Mouse (Mus musculus): ENCODE measurements around the gene Hist1h2ah. TPM values are rescaled to one million over a fixed set of nuclear protein-coding genes. Genes with fewer than 3 reads are reported as not detected.

Hist1h2ah gene
- polyA plus RNA-seq, 1 experiment from 2014 or later = 6.8 TPM

DNA sequence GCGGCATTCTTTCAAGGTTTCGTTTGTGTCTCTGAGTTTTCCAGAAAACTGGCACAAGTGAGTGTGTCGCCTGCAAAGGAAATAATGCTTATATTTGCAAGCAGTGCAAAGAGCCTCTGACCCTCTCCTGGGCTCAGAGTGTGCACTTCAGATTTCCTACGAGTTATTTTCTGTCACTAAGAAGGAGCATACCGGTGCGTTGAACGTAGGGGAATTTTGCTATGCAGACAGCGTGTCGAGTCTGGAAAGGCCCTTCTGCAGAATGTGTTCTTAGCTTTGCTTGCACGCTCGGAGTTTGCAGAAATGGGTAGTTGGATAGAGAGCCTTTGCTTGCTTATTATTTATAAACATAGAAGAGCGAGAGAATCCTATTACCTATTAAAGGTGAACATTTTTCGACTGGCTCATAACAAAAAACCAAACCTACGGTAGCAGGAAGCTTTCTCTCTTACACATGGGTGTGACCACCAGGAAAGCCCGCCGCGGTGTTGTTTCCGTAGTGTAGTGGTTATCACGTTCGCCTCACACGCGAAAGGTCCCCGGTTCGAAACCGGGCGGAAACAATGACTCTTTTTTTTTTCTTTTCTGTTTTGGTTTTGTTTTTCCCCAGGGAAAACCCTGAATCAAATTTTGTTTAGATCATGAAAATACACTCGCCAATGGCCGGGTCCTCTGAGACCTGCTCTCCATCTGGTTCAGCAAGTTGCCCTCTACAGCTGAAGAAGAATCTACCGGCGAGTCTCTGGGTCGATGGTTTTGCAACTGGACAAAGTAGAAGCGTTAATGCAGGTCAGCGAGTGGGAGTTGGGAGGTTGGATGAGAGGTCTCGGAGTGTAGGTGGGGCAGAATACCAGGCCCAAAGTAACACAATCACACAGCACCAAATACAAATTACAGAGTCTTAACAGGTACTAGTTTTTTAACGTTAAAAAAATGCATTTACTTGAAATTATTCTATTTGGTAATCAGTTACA lies 9.0 kb downstream of the Hist1h2ah start:
- H3K27ac ChIP-seq (replicated peaks in 1 of 2; ENCODE audit: control insufficient read depth in 1 of 2, insufficient read depth in 1 of 2, low read depth in 2 of 2, low read length in 2 of 2) = peak overlapping the region; percentile 5 to 15; a peak in 2 of 4 replicates
- peak overlapping the region; percentile 64 for H3K4me2 ChIP-seq (ENCODE audit: low read length)
- WGBS = 2% methylated on average over 35 of the region's 35 CpGs
- ATAC-seq (ENCODE audit: insufficient number of reproducible peaks, insufficient read depth, low FRiP score, low read depth) = no peak
- H3K4me3 ChIP-seq (ENCODE audit: control insufficient read depth in 1 of 2, insufficient read depth in 1 of 2, low read depth in 1 of 2, low read length in 2 of 2) = peak overlapping the region; percentile 53
- peak overlapping the region; percentile 67 for H3K9ac ChIP-seq (ENCODE audit: low read length)
- H3K9me3 ChIP-seq (ENCODE audit: control insufficient read depth, low read length) = no peaks in the 10 kb centered on the region
- H3K27me3 ChIP-seq (ENCODE audit: control insufficient read depth, insufficient read depth, low read length) = no peaks in the 10 kb centered on the region
- peaks cover 0 to 8% of the 10 kb centered on the region in 2 experiments; a peak in 2 of 4 replicates for H3K4me1 ChIP-seq (ENCODE audit: control insufficient read depth in 2 of 2, insufficient read depth in 2 of 2, low read length in 2 of 2)
- no peaks in the 10 kb centered on the region for H3K36me3 ChIP-seq (ENCODE audit: control insufficient read depth, insufficient read depth, low read length)

GRCm38 (mm10) chr13:22022241-22022640 lies 13.1 kb downstream of the Hist1h2ah start:
- Histone ChIP-seq H3K4me3 (ENCODE audit: control insufficient read depth in 1 of 2, insufficient read depth in 1 of 2, low read depth in 1 of 2, low read length in 2 of 2) (peak overlapping the region; percentile 58 to 59), H3K4me2 (ENCODE audit: low read length) (peak overlapping the region; percentile 90), H3K27me3 (ENCODE audit: control insufficient read depth, insufficient read depth, low read length) (no peaks in the 10 kb centered on the region), H3K9ac (ENCODE audit: low read length) (peak overlapping the region; percentile 72), H3K9me3 (ENCODE audit: control insufficient read depth, low read length) (no peaks in the 10 kb centered on the region), H3K27ac (replicated peaks in 1 of 2; ENCODE audit: control insufficient read depth in 1 of 2, insufficient read depth in 1 of 2, low read depth in 2 of 2, low read length in 2 of 2) (peak overlapping the region in 1 of 2 experiments; percentile 42; a peak in 1 of 4 replicates), H3K36me3 (ENCODE audit: control insufficient read depth, insufficient read depth, low read length) (no peaks in the 10 kb centered on the region), H3K4me1 (ENCODE audit: control insufficient read depth in 2 of 2, insufficient read depth in 2 of 2, low read length in 2 of 2) (peaks cover 0 to 3% of the 10 kb centered on the region in 2 experiments; a peak in 2 of 4 replicates)
- ATAC-seq (ENCODE audit: insufficient number of reproducible peaks, insufficient read depth, low FRiP score, low read depth) = no peak
- 2% methylated on average over 9 of the region's 9 CpGs for WGBS

DNA sequence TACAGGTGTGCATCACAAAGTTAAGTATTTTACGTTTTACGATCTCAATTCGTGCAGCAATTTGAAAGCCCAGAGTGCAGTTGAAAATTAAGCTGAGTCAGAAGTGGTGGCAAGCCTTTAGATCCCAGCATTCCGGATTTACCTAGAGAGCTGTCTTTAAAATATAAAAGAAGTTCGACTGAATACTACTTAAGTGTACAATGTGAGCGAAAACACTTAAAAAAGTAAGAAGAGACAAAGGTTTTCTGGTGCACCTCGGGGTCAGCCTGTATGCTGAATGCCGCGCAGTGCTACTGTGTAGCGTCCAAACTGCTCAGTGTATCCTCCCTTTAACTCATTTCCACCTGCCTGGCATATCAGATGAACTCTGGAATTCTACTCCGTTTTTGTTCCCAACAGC lies 13.8 kb downstream of the Hist1h2ah start:
- whole genome bisulfite sequencing = under 1% methylated on average over 11 of the region's 11 CpGs
- no peak for ATAC-seq (ENCODE audit: insufficient number of reproducible peaks, insufficient read depth, low FRiP score, low read depth)
- Histone ChIP-seq H3K4me3 (ENCODE audit: control insufficient read depth in 1 of 2, insufficient read depth in 1 of 2, low read depth in 1 of 2, low read length in 2 of 2) (peak overlapping the region; percentile 58 to 59), H3K36me3 (ENCODE audit: control insufficient read depth, insufficient read depth, low read length) (no peaks in the 10 kb centered on the region), H3K4me2 (ENCODE audit: low read length) (peak overlapping the region; percentile 90), H3K27ac (replicated peaks in 1 of 2; ENCODE audit: control insufficient read depth in 1 of 2, insufficient read depth in 1 of 2, low read depth in 2 of 2, low read length in 2 of 2) (peak overlapping the region; percentile 8 to 42; a peak in 2 of 4 replicates), H3K9ac (ENCODE audit: low read length) (peak overlapping the region; percentile 72), H3K9me3 (ENCODE audit: control insufficient read depth, low read length) (no peaks in the 10 kb centered on the region), H3K4me1 (ENCODE audit: control insufficient read depth in 2 of 2, insufficient read depth in 2 of 2, low read length in 2 of 2) (peaks cover 0 to 3% of the 10 kb centered on the region in 2 experiments; a peak in 1 of 4 replicates), H3K27me3 (ENCODE audit: control insufficient read depth, insufficient read depth, low read length) (peaks cover under 1% of the 10 kb centered on the region; the same call in 1 of the 2 replicates)

DNA sequence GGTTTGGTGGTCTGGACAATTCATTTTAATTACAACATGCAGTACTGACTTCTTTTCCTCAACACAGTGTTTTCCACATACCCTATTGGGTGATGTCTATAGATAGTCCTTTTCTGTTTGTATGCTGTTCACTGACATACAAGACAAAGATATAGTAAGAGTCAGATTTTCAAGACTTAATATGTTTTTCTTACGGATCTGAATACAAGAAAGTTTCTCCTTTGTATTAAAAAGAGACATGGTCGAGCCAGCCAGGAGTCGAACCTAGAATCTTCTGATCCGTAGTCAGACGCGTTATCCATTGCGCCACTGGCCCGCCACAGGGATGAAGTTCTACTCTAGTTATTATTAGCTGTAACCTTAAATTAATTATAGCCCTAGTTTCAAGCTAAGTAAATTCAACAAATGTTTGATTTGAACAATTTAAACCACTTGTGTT lies 14.4 kb downstream of the Hist1h2ah start:
- Histone ChIP-seq H3K27ac (replicated peaks in 1 of 2; ENCODE audit: control insufficient read depth in 1 of 2, insufficient read depth in 1 of 2, low read depth in 2 of 2, low read length in 2 of 2) (peak overlapping the region in 1 of 2 experiments; percentile 28; a peak in 1 of 4 replicates), H3K4me1 (ENCODE audit: control insufficient read depth in 2 of 2, insufficient read depth in 2 of 2, low read length in 2 of 2) (peaks cover 0 to 3% of the 10 kb centered on the region in 2 experiments; a peak in 1 of 4 replicates), H3K4me3 (ENCODE audit: control insufficient read depth in 1 of 2, insufficient read depth in 1 of 2, low read depth in 1 of 2, low read length in 2 of 2) (peak overlapping the region; percentile 58 to 59; a peak in 3 of 4 replicates), H3K9me3 (ENCODE audit: control insufficient read depth, low read length) (no peaks in the 10 kb centered on the region), H3K36me3 (ENCODE audit: control insufficient read depth, insufficient read depth, low read length) (no peaks in the 10 kb centered on the region), H3K27me3 (ENCODE audit: control insufficient read depth, insufficient read depth, low read length) (peaks cover 4% of the 10 kb centered on the region; the same call in 1 of the 2 replicates), H3K4me2 (ENCODE audit: low read length) (peak overlapping the region; percentile 90), H3K9ac (ENCODE audit: low read length) (peak overlapping the region; percentile 73)
- ATAC-seq (ENCODE audit: insufficient number of reproducible peaks, insufficient read depth, low FRiP score, low read depth) = peak; percentile 69; the same call in 1 of the 2 replicates
- WGBS = under 1% methylated on average over 8 of the region's 8 CpGs

DNA sequence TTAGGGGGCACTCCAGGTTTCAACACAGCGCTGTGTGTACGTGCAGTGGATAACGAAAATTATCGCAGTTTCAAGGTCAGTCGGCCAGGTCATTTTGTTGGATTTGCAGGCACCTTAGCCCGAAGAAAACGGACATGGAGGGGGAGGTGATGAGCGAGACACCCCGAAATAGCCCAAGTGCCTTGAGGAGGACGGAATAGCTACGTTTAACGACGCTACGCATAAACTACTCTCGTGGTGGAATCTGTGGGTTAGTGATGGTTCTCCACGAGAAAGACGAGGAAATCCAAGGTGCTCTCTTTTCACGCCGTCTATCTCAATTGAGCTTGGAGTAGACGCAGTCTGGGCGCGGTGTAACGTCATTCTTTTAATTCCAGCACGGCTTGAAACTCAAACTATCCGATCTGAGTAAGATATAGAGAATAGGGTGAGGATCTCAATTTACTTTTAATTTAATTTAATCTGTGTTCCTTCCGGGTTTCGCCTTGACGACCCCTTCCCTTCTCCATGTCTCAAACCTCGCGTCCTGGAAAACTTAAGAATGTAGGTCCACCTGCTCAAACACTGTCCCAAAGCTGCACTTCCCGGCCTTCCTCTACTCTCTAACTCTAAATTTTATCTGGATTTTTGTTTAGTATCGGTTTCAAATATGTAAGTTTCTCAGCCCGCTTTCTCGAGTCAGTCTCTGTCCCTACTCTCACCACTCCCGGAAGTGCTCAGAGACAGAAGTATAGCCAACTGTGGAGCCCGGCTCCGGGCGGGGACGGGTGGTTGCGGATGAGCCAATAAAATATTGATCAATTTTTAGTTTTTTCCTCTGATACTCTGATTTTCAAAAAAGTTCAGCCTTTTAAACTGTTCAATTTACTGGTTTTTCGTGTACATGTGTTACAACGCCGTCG lies 15.2 kb downstream of the Hist1h2ah start:
- peaks cover 8% of the 10 kb centered on the region for H3K27me3 ChIP-seq (ENCODE audit: control insufficient read depth, insufficient read depth, low read length)
- peak overlapping the region; percentile 90 for H3K4me2 ChIP-seq (ENCODE audit: low read length)
- peak overlapping the region; percentile 73 for H3K9ac ChIP-seq (ENCODE audit: low read length)
- H3K27ac ChIP-seq (replicated peaks in 1 of 2; ENCODE audit: control insufficient read depth in 1 of 2, insufficient read depth in 1 of 2, low read depth in 2 of 2, low read length in 2 of 2) = peak overlapping the region; percentile 0 to 28; a peak in 3 of 4 replicates
- H3K4me1 ChIP-seq (ENCODE audit: control insufficient read depth in 2 of 2, insufficient read depth in 2 of 2, low read length in 2 of 2) = no peaks in the 10 kb centered on the region
- WGBS = under 1% methylated on average over 44 of the region's 44 CpGs
- 0 out of 2 replicates have a peak, but pooled peaks cover 2% of the 10 kb centered on the region for H3K9me3 ChIP-seq (ENCODE audit: control insufficient read depth, low read length)
- no peaks in the 10 kb centered on the region for H3K36me3 ChIP-seq (ENCODE audit: control insufficient read depth, insufficient read depth, low read length)
- peak overlapping the region; percentile 42 to 59 for H3K4me3 ChIP-seq (ENCODE audit: control insufficient read depth in 1 of 2, insufficient read depth in 1 of 2, low read depth in 1 of 2, low read length in 2 of 2)
- ATAC-seq (ENCODE audit: insufficient number of reproducible peaks, insufficient read depth, low FRiP score, low read depth) = no peak

DNA sequence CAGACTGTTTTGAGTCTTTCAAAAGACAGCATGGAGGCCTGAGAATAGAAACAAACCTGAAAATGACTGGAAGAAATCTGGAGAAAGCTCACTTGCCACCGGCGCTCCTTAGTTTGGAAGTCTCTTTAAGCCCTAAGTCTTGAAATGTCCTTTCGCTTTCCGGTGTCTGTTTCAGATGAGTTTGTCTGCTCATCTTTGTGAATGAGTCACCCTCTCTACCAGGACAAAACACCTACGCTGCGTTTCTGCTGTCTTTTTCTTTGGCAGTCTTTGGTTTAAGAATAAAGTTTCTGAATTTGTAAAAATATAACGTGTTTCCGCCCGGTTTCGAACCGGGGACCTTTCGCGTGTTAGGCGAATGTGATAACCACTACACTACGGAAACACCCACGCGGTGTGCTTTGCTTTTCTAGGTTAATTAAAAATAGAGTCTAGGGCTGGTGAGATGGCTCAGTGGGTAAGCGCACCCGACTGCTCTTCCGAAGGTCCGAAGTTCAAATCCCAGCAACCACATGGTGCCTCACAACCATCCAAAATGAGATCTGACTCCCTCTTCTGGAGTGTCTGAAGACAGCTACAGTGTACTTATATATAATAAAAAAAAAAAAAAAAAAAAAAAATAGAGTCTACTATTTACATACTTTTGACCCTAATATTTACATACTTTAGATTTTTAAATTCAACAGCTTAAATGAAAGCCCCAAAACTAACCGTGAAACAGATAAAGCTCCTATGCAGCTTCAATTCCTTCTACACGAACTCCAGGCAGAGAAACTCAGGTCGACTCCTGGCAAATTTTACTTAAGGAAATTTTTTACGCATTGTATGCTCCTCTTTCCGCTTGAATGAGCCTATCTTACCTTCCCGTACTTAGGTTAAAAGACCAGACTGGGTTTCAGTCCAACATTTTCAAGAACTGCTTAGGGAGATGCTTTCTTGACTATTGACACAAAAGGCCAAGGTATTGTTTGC lies 19.6 kb downstream of the Hist1h2ah start:
- no peaks in the 10 kb centered on the region for H3K36me3 ChIP-seq (ENCODE audit: control insufficient read depth, insufficient read depth, low read length)
- H3K4me2 ChIP-seq (ENCODE audit: low read length) = peak overlapping the region; percentile 52
- H3K4me3 ChIP-seq (ENCODE audit: control insufficient read depth in 1 of 2, insufficient read depth in 1 of 2, low read depth in 1 of 2, low read length in 2 of 2) = no peak overlapping the region; a peak in 1 of 4 replicates
- WGBS = 16% methylated on average over 27 of the region's 27 CpGs
- ATAC-seq (ENCODE audit: insufficient number of reproducible peaks, insufficient read depth, low FRiP score, low read depth) = no peak; the same call in 1 of the 2 replicates
- peaks cover 44% of the 10 kb centered on the region for H3K27me3 ChIP-seq (ENCODE audit: control insufficient read depth, insufficient read depth, low read length)
- no peak overlapping the region for H3K27ac ChIP-seq (replicated peaks in 1 of 2; ENCODE audit: control insufficient read depth in 1 of 2, insufficient read depth in 1 of 2, low read depth in 2 of 2, low read length in 2 of 2)
- H3K9ac ChIP-seq (ENCODE audit: low read length) = no peak overlapping the region
- H3K4me1 ChIP-seq (ENCODE audit: control insufficient read depth in 2 of 2, insufficient read depth in 2 of 2, low read length in 2 of 2) = peaks cover 0 to 2% of the 10 kb centered on the region in 2 experiments; a peak in 2 of 4 replicates
- H3K9me3 ChIP-seq (ENCODE audit: control insufficient read depth, low read length) = 0 out of 2 replicates have a peak, but pooled peaks cover 3% of the 10 kb centered on the region

All from heart, embryonic 14.5 days (tissue).